Mouse (Mus musculus) liver, embryonic 16.5 days (tissue): Measurements from ENCODE around the gene Olfr1537. TPM values are rescaled to one million over a fixed set of nuclear protein-coding genes. Genes with fewer than 3 reads are reported as not detected.

Experiments used
- ATAC-seq: fragments of 200-750 bp; cut with Nextera tagmentation; 2 replicates; pipeline ENCODE4 v1.8.0; 2017; ENCODE audit warnings: low read depth, mild to moderate bottlenecking, moderate number of reproducible peaks, moderate library complexity
- H3K27ac ChIP-seq: fragments of 300-500 bp; sonication (generic); 2 replicates; pipeline ENCODE4 v1.5.1; 2014; ENCODE audit warnings: mild to moderate bottlenecking, low read length
- H3K27me3 ChIP-seq: fragments of 300-500 bp; sonication (generic); 2 replicates; pipeline ENCODE4 v1.6.1; 2014; ENCODE audit warnings: low read depth, low read length, mixed read lengths; ENCODE audit not compliant: control insufficient read depth, insufficient read depth
- H3K36me3 ChIP-seq: fragments of 300-500 bp; sonication (generic); 2 replicates; pipeline ENCODE4 v1.6.1; 2014; ENCODE audit warnings: mild to moderate bottlenecking; ENCODE audit not compliant: control insufficient read depth, insufficient read depth
- H3K4me1 ChIP-seq: fragments of 300-500 bp; sonication (generic); 2 replicates; pipeline ENCODE4 v1.6.1; 2014; ENCODE audit warnings: low read depth, low read length, mixed read lengths; ENCODE audit not compliant: control insufficient read depth
- H3K4me2 ChIP-seq: fragments of 300-500 bp; sonication (generic); 2 replicates; pipeline ENCODE4 v1.6.1; 2014; ENCODE audit warnings: low read depth, low read length, mixed read lengths
- H3K4me3 ChIP-seq: fragments of 300-500 bp; sonication (generic); 2 replicates; pipeline ENCODE4 v1.5.1; 2014; ENCODE audit warnings: low read depth, mild to moderate bottlenecking, low read length
- H3K9ac ChIP-seq: fragments of 300-500 bp; sonication (generic); 2 replicates; pipeline ENCODE4 v1.6.1; 2014; ENCODE audit warnings: low read depth, low read length
- H3K9me3 ChIP-seq: fragments of 300-500 bp; sonication (generic); replicated peaks from 2 replicates; pipeline ENCODE4 v1.6.1; 2016; ENCODE audit warnings: low read length; ENCODE audit not compliant: control insufficient read depth
- WGBS: fragments of 180-500 bp; shearing (Covaris S2); extraction: QIAGEN DNeasy Blood & Tissue Kit; methylation state at CpG from one replicate; pipeline ENCODE4 v1.1.7; 2014; ENCODE audit not compliant: insufficient replicate concordance; 5-methylcytosine and 5-hydroxymethylcytosine counted together
- polyA plus RNA-seq: library from polyadenylated mRNA; unstranded; fragments of >200 nt; fragmentation: Nextera tagmentation; extraction: Ambion mirVana; gene quantifications from 2 replicates; pipeline ENCODE4 v1.2.1, GENCODE M21; 2015

Gene Olfr1537
- not detected in 2 replicates for polyA plus RNA-seq

- no peaks in the 10 kb centered on the region for H3K36me3 ChIP-seq
- no peaks in the 10 kb centered on the region for H3K9me3 ChIP-seq
- H3K4me2 ChIP-seq, result no peak within 1 kb of the TSS
- no peak for ATAC-seq
- 60% methylated on average over 1 of the region's 1 CpGs for WGBS
- no peaks in the 10 kb centered on the region for H3K4me1 ChIP-seq
- H3K27me3 ChIP-seq, result no peaks in the 10 kb centered on the region
- no peak within 1 kb of the TSS for H3K27ac ChIP-seq
- H3K4me3 ChIP-seq, result no peak within 1 kb of the TSS
- H3K9ac ChIP-seq, result no peak within 1 kb of the TSS
Observed at GRCm38 (mm10) chr9:39249894-39250293, at the start of gene Olfr1537. Gene Olfr1537, minus strand, starts transcription at chr9:39249994.

- 45% methylated on average over 2 of the region's 2 CpGs for WGBS
- Histone ChIP-seq H3K36me3 (no peaks in the 10 kb centered on the region), H3K4me3 (no peak overlapping the region), H3K4me2 (no peak overlapping the region), H3K27me3 (no peaks in the 10 kb centered on the region), H3K9me3 (no peaks in the 10 kb centered on the region), H3K4me1 (no peaks in the 10 kb centered on the region), H3K9ac (no peak overlapping the region), H3K27ac (no peak overlapping the region)
- no peak for ATAC-seq
Observed at GRCm38 (mm10) chr9:39287136-39287535, 37.3 kb upstream of the Olfr1537 start.

GRCm38 (mm10) chr9:39276718-39277117 lies 26.9 kb upstream of the Olfr1537 start, which contains the start of gene Olfr945:
Gene Olfr945, minus strand, starts transcription at chr9:39276818.
- Histone ChIP-seq H3K27me3 (no peaks in the 10 kb centered on the region), H3K36me3 (no peaks in the 10 kb centered on the region), H3K4me3 (no peak within 1 kb of the TSS), H3K27ac (no peak within 1 kb of the TSS), H3K9ac (no peak within 1 kb of the TSS), H3K4me2 (no peak within 1 kb of the TSS), H3K9me3 (no peaks in the 10 kb centered on the region), H3K4me1 (no peaks in the 10 kb centered on the region)
- no peak for ATAC-seq
- WGBS, result 66% methylated on average over 3 of the region's 3 CpGs

GRCm38 (mm10) chr9:39201620-39202019 lies 48.2 kb downstream of the Olfr1537 start, which contains the start of gene Olfr944:
Gene Olfr944, plus strand, starts transcription at chr9:39201920.
- no peaks in the 10 kb centered on the region for H3K36me3 ChIP-seq
- no peaks in the 10 kb centered on the region for H3K9me3 ChIP-seq
- no peak within 1 kb of the TSS for H3K4me3 ChIP-seq
- no peak within 1 kb of the TSS for H3K4me2 ChIP-seq
- no peak for ATAC-seq
- H3K9ac ChIP-seq, result no peak within 1 kb of the TSS
- no peak within 1 kb of the TSS for H3K27ac ChIP-seq
- H3K4me1 ChIP-seq, result no peaks in the 10 kb centered on the region
- no peaks in the 10 kb centered on the region for H3K27me3 ChIP-seq

Other genes starting within 250 kb of the Olfr1537 start
- not detected in 2 replicates for gene Olfr146, start 226.6 kb downstream of the Olfr1537 start, polyA plus RNA-seq
- gene Olfr937, start 185.0 kb downstream of the Olfr1537 start, polyA plus RNA-seq, result not detected in 2 replicates
- not detected in 2 replicates for gene Olfr938, start 171.1 kb downstream of the Olfr1537 start, polyA plus RNA-seq
- gene Olfr27, start 121.9 kb downstream of the Olfr1537 start, polyA plus RNA-seq, result not detected in 2 replicates
- not detected in 2 replicates for gene Olfr943, start 83.7 kb downstream of the Olfr1537 start, polyA plus RNA-seq
- not detected in 2 replicates for gene Olfr944, start 48.1 kb downstream of the Olfr1537 start, polyA plus RNA-seq
- not detected in 2 replicates for gene Olfr945, start 26.8 kb upstream of the Olfr1537 start, polyA plus RNA-seq
- gene Olfr948, start 76.1 kb upstream of the Olfr1537 start, polyA plus RNA-seq, result not detected in 2 replicates
- not detected in 2 replicates for gene Olfr951, start 137.4 kb upstream of the Olfr1537 start, polyA plus RNA-seq
- gene Olfr952, start 177.2 kb upstream of the Olfr1537 start, polyA plus RNA-seq, result not detected in 2 replicates
- gene Olfr954, start 206.7 kb upstream of the Olfr1537 start, polyA plus RNA-seq, result not detected in 2 replicates
- gene Olfr955, start 221.9 kb upstream of the Olfr1537 start, polyA plus RNA-seq, result not detected in 2 replicates
- gene Olfr44, start 244.0 kb upstream of the Olfr1537 start, polyA plus RNA-seq, result not detected in 2 replicates